Mouse (Mus musculus) R1 (cell line): Measurements from ENCODE around the gene Pyroxd1.

Experiments used
- DNase-seq: peaks from one replicate; pipeline ENCODE4 v3.0.0-alpha.2; 2018; ENCODE audit warnings: low read depth, low spot score

Pyroxd1 gene

DNA sequence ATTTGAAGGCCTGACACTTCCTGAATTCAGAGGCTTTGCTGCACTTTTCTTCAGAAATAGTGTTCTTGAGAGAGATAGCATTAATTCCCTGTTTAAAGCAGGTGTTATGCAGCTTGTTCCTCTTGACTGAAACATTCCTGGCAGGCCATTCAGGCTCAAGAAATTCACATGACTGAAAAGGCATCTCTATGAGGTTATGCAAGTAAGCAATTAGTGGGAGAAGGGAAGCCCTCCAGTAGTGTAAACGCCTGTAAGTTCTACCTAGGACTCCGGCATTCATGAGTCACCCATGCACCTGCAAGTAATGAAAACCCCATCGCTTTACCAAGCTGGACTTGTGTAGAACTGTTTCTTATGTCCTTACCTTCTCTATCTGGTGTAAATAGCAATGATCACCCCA is 24.1 kb downstream of the Pyroxd1 start:
- DNase-seq, result no peak

- no peak for DNase-seq
Measured at GRCm38 (mm10) chr6:142377081-142377480, 31.6 kb downstream of the Pyroxd1 start.

DNA sequence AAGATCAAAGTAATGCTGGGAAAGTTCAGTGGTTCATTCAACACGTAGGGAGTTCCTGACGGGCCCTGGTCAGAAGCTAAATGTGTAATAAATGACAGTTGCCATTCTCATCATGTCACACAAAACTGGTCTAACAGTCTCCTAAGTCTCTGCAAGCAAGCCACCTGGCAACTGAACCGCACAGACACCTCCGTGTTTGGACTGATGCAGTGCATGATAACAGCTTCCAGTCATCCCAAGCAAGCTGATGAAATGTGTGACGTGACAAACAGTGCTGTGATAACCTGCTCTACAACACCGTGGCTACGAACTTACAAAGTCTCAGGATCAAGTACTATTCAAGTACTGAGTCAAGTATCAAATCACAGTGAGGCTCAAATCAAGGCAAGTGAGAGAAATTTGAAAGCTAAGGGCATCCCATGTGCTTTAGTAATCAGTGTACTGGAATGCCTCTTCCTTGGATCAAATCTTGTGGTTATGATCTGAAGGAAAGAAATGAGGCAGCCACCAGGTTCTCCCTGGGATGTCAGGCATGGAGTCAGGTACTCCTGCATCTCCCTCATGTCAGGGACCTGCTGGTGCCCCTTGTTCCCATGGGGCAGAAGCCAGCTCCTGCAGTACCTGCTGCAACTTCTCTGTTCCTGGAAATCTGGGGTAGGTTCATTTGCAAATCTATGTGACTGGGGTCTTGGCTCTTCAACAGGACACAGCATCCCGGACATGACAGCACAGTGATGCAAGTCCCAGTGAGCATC is 33.3 kb downstream of the Pyroxd1 start:
- DNase-seq, result no peak

DNA sequence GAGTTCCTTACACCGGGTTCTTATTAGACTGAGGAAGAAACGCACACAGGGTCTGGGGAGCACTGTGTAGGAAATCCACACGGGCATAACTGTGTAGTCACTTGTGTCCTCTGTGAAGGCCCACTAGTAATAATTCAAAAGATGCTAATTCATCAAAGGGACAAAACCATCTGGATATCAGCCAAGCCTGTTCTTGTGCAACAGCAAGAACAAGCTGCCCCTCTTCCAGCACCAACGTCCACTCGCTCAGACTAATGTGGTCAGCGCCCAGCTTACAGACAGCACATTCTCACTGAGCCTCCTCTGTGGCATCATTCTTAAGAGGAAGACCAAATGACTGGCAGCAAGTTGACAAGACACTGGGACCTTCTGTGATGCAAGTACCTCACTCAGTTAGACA is 34.5 kb downstream of the Pyroxd1 start:
- DNase-seq, result no peak

DNA sequence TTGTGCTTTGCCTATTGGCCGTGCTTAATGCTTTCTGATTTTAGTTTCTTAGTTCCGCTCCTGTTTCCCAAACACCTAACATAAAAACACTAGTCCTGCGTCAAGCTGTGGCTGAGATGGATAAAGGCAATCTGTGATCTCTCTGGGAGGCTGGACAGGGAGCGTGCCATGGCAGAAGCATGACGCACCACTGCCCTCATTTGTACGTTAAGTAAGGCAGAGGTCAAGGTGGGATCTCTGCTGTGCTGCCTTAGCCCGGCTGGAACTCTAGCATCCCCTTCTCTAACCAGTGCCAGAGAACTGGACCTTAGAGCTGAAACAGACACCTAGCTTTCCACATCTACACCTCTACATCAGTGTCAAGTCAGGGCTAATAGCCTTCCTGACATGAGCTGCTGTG is 36.2 kb downstream of the Pyroxd1 start:
- no peak for DNase-seq

- no peak for DNase-seq
Measured at GRCm38 (mm10) chr6:142384521-142384920, 39.1 kb downstream of the Pyroxd1 start.

DNA sequence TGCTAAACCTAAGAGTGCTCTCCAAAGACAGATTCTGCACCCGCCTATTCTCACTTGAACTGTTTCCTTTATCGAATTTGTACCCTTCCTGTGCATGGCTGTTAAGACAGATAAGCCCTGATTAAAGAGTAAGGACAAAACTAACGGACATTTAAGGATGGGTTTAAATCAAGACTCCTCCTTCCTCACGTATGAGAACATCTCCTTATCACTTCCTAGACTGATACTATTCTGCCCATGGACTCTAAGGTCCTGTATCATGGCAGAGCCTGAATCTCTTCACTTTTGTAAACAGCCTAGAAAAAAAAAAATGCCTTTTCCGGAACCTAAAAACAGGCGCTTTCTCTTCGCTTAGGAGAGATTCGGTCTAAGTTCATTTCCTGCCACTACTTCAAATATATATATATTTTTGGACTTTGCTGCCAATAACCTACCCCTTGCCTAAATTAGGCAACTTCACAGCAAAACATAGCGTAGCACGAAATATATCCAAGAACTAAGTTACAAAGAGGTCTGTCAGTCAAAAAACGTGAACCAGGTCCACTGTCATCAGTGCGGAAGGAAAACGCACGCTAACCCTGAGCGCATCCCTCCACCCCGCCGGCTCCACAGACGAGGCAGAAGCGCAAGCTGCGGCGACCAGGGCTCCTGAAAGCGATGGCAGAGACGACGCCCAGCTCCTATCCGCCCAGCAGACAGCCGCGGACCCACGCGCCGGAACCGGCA is 41.0 kb downstream of the Pyroxd1 start:
- DNase-seq, result no peak

- DNase-seq, result peak; percentile 96
Measured at GRCm38 (mm10) chr6:142387011-142387754, 41.7 kb downstream of the Pyroxd1 start, which contains the start of the genes Recql and Golt1b. TSS of gene Recql (minus strand) at chr6:142387087. TSS of gene Golt1b (plus strand) at chr6:142387221.

GRCm38 (mm10) chr6:142387755-142388271 is 42.4 kb downstream of the Pyroxd1 start:
- DNase-seq, result no peak

GRCm38 (mm10) chr6:142389101-142389500 is 43.6 kb downstream of the Pyroxd1 start:
- no peak for DNase-seq

- no peak for DNase-seq
Measured at GRCm38 (mm10) chr6:142392312-142392711, 46.9 kb downstream of the Pyroxd1 start.

- no peak for DNase-seq
Measured at GRCm38 (mm10) chr6:142394669-142395068, 49.2 kb downstream of the Pyroxd1 start.

DNA sequence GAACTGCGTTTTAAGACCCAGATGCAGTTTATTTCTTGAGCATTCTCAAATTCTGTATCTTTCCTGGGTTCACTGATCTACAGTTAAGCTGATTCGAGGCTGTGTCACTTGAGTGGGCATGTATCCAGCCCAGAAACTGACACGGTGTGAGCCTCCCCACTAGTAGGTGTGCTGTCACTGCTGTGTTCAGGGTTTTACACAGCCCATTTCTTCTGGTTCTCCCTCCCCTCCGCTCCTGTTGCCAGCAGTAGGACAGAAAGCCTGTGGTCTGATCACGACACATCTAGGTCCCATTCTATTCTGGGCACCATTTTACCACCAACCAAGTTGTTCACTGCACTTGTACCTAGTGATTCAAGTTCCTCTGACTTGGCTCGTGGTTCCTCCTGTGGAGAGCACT is 50.3 kb downstream of the Pyroxd1 start:
- DNase-seq, result no peak

DNA sequence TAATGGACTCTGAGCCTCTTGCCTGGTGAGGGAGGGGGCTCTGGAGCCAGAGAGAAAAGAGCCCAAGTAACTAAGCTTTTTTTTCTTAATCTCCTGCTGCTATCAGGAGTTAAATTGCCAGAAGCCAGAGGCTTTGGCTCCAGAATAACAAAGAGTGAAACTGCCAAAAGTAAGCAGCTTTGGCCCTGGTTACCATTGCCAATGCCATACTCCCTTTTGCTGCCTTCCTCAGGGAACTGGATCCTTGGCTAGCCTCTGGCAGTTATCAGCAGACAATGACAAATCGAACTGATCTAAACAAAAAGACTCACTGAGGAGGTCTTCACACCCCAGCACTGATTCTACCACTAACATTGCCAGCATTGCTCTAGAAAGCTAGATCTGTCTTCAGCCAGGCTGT is 65.7 kb downstream of the Pyroxd1 start:
- DNase-seq, result no peak
